Mouse (Mus musculus) thymus, adult 2 months (tissue): ENCODE data around the gene Oaz1.

Experiments used
- CTCF ChIP-seq: fragments of 200-500 bp; IDR thresholded peaks from 2 replicates; pipeline ENCODE4 v1.5.1; 2012; ENCODE audit warnings: mild to moderate bottlenecking, control low read depth, low read length, moderate library complexity, borderline replicate concordance; ENCODE audit not compliant: control insufficient read depth, poor library complexity, insufficient read depth; ENCODE audit errors: extremely low read depth
- POLR2A ChIP-seq: fragments of 200-500 bp; IDR thresholded peaks from 2 replicates; pipeline ENCODE4 v1.6.1; 2012; ENCODE audit warnings: mild to moderate bottlenecking, low read length, control low read depth, moderate library complexity; ENCODE audit not compliant: control insufficient read depth, poor library complexity, insufficient read depth; ENCODE audit errors: extremely low read depth

- TF ChIP-seq CTCF (no peak), POLR2A (no peak)
Measured at GRCm38 (mm10) chr10:80793803-80794202, 32.7 kb upstream of the Oaz1 start.
